Mouse (Mus musculus) stomach, embryonic 15.5 days (tissue): Measurements from ENCODE around the gene Mid1. TPM values are rescaled to one million over a fixed set of nuclear protein-coding genes. Genes with fewer than 3 reads are reported as not detected.
"Not testable (repeated sequence)": the region's sequence is repeated elsewhere in the genome, so short reads cannot be mapped to it uniquely, and the experiment has no call there.

Experiments
- ATAC-seq: fragments of 200-750 bp; cut with Nextera tagmentation; 2 replicates; pipeline ENCODE4 v1.8.0; 2017; ENCODE audit warnings: low read depth, moderate number of reproducible peaks, moderate TSS enrichment; ENCODE audit not compliant: insufficient read depth, low FRiP score
- H3K27ac ChIP-seq: fragments of 300-500 bp; sonication (generic); 2 replicates; pipeline ENCODE4 v1.5.1; 2015; ENCODE audit warnings: mild to moderate bottlenecking, inconsistent platforms
- H3K27me3 ChIP-seq: fragments of 300-500 bp; sonication (generic); replicated peaks from 2 replicates; pipeline ENCODE4 v1.6.1; 2015; ENCODE audit warnings: inconsistent platforms
- H3K36me3 ChIP-seq: fragments of 300-500 bp; sonication (generic); 2 replicates; pipeline ENCODE4 v1.6.1; 2015; ENCODE audit warnings: inconsistent platforms
- H3K4me1 ChIP-seq: fragments of 300-500 bp; sonication (generic); 2 replicates; pipeline ENCODE4 v1.6.1; 2015; ENCODE audit warnings: inconsistent platforms
- H3K4me2 ChIP-seq: fragments of 300-500 bp; sonication (generic); 2 replicates; pipeline ENCODE4 v1.6.1; 2015; ENCODE audit warnings: mild to moderate bottlenecking, inconsistent platforms
- H3K4me3 ChIP-seq: fragments of 300-500 bp; sonication (generic); replicated peaks from 2 replicates; pipeline ENCODE4 v1.5.1; 2015; ENCODE audit warnings: inconsistent platforms
- H3K9ac ChIP-seq: fragments of 300-500 bp; sonication (generic); 2 replicates; pipeline ENCODE4 v1.6.1; 2015; ENCODE audit warnings: inconsistent platforms
- H3K9me3 ChIP-seq: fragments of 300-500 bp; sonication (generic); 2 replicates; pipeline ENCODE4 v1.6.1; 2016; ENCODE audit warnings: inconsistent platforms
- WGBS: fragments of 180-500 bp; shearing (Covaris S2); methylation state at CpG from one replicate; pipeline ENCODE4 v1.1.7; 2015; 5-methylcytosine and 5-hydroxymethylcytosine counted together
- polyA plus RNA-seq: library from polyadenylated mRNA; unstranded; fragments of >200 nt; fragmentation: Nextera tagmentation; extraction: Ambion mirVana; gene quantifications from 2 replicates; pipeline ENCODE4 v1.2.1, GENCODE M21; 2015

Gene Mid1
- polyA plus RNA-seq, 1 experiment from 2014 or later: 6.6 TPM

DNA sequence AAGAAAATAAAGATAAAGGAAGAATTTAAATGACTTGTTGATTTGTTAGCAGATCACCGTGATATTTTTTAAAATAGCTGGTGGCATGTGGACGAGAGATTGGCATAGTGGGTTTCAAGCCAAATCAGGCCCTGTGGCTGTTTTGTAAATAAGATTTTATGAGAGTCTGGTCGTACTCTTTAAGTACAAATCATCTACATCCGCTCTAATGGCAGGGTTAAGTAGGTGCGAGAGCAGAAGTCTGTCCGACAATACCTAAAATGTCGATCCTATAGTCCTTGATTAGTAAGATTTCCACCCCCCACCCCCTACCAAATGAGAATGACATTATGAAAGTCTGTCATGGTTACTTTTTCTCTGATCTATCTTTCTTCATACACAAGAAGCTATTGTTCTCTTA is 299.3 kb downstream of the Mid1 start:
- 89% methylated on average over 7 of the region's 7 CpGs for WGBS

DNA sequence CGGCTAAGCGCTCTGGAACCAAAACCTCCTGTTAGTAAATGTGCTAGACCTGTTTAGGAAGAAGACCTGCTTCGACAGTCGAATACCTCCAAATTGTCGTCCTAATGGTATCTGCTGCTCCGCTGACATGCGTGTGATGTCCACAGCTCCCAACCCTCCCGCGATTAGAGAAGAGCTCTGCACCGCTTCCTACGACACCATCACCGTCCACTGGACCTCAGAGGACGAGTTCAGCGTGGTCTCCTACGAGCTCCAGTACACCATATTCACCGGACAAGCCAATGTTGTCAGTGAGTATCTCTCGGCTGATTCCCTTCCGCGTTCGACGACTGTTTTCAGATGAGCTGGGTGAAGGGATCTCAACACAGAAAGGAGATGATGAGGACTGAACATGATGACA is 299.9 kb downstream of the Mid1 start:
- not testable (repeated sequence) for ATAC-seq, H3K4me2 ChIP-seq, H3K27ac ChIP-seq, H3K27me3 ChIP-seq, H3K9ac ChIP-seq, H3K4me1 ChIP-seq, H3K4me3 ChIP-seq
- WGBS: 92% methylated on average over 21 of the region's 21 CpGs
- H3K9me3 ChIP-seq: peaks cover 39% of the 10 kb centered on the region
- H3K36me3 ChIP-seq: peaks cover 47% of the 10 kb centered on the region

More for the DNA sequence above, 299.3 kb downstream of the Mid1 start:
- H3K4me1 ChIP-seq, H3K9ac ChIP-seq, ATAC-seq, H3K4me2 ChIP-seq, H3K27ac ChIP-seq, H3K4me3 ChIP-seq, H3K27me3 ChIP-seq: not testable (repeated sequence)
- peaks cover 50% of the 10 kb centered on the region for H3K36me3 ChIP-seq
- peaks cover 39% of the 10 kb centered on the region for H3K9me3 ChIP-seq

DNA sequence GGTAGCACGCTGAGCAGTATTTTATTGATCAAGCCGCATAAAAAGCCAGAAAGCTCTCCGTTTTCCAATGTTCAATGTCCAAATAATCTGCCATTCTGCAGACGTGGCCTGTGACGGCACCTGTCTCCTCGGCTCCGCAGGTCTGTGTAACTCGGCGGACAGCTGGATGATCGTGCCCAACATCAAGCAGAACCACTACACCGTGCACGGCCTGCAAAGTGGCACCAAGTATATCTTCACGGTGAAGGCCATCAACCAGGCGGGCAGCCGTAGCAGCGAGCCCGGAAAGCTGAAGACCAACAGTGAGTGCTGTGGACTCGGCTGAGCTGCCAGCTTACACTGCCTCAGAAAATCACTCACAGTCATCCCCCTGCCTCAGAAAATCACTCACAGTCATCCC is 300.8 kb downstream of the Mid1 start:
- peaks cover 44% of the 10 kb centered on the region for H3K9me3 ChIP-seq

DNA sequence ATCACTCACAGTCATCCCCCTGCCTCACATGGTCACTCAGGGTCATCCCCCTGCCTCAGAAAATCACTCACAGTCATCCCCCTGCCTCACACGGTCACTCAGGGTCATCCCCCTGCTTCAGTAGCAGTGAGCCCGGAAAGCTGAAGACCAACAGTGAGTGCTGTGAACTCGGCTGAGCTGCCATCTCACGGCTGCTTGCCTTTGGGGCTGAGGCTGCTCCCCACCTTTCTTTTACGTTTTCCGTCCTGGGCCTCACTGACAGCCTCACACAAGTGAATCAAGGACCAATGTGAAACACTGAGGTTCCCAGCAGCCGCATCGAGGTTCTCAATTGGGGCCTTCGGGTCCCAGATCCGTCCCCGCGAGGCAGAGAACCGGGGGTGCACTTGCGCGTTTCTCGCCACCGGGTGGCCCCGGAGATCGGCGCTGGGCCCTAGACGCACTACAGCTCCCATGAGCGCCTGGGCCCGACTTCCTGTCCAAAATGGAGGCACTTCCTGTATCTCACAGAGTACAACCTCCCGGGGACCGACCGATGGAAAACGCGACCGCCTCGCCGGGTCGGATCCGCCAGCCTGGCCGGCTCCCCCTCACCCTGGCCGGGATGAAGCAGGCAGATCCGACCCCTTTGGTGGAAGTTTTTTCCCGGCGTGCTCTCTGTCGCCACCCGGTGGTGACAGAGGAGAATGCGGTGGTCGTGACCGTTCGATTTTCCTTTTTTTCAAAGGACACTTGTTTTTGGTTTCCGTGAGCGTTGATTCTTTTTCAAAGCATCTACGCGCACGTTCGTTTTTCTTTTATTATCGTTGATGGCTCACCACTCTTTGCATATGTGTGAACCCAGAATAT is 301.7 kb downstream of the Mid1 start:
- not testable (repeated sequence) for H3K27me3 ChIP-seq, H3K9ac ChIP-seq, H3K27ac ChIP-seq, H3K4me1 ChIP-seq
- peak; percentile 91 for ATAC-seq
- peaks cover 41% of the 10 kb centered on the region for H3K9me3 ChIP-seq
- H3K4me3 ChIP-seq: peak overlapping the region; percentile 13
- peaks cover 49% of the 10 kb centered on the region for H3K36me3 ChIP-seq
- H3K4me2 ChIP-seq: peak overlapping the region; percentile 20
- 56% methylated on average over 51 of the region's 51 CpGs for WGBS

More for the DNA sequence above, 300.8 kb downstream of the Mid1 start:
- peaks cover 53% of the 10 kb centered on the region for H3K36me3 ChIP-seq
- WGBS: 83% methylated on average over 18 of the region's 18 CpGs
- not testable (repeated sequence) for H3K9ac ChIP-seq, H3K27me3 ChIP-seq, H3K27ac ChIP-seq, H3K4me1 ChIP-seq, ATAC-seq, H3K4me3 ChIP-seq, H3K4me2 ChIP-seq

DNA sequence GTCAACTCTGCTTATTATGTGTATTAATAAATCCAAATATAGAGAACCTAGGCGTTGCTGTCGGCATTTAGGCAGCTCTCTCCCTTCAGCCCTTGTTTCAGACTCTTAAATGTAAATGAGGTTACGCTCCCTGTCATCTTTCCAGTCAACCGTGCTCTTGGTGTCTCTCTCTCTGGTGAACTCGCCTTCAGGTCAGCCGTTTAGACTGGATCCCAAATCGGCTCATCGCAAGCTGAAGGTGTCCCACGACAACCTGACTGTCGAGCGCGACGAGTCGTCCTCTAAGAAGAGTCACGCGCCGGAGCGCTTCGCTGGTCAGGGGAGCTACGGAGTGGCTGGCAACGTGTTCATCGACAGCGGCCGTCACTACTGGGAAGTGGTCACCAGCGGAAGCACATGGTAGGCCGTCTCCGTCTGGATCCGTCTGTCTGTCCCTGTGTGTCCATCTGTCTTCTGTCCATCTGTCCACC is 302.4 kb downstream of the Mid1 start:
- H3K27ac ChIP-seq, ATAC-seq, H3K4me1 ChIP-seq, H3K4me3 ChIP-seq, H3K9ac ChIP-seq, H3K4me2 ChIP-seq, H3K27me3 ChIP-seq: not testable (repeated sequence)
- Histone ChIP-seq H3K36me3 (peaks cover 43% of the 10 kb centered on the region), H3K9me3 (peaks cover 41% of the 10 kb centered on the region)
- WGBS: 86% methylated on average over 28 of the region's 28 CpGs

DNA sequence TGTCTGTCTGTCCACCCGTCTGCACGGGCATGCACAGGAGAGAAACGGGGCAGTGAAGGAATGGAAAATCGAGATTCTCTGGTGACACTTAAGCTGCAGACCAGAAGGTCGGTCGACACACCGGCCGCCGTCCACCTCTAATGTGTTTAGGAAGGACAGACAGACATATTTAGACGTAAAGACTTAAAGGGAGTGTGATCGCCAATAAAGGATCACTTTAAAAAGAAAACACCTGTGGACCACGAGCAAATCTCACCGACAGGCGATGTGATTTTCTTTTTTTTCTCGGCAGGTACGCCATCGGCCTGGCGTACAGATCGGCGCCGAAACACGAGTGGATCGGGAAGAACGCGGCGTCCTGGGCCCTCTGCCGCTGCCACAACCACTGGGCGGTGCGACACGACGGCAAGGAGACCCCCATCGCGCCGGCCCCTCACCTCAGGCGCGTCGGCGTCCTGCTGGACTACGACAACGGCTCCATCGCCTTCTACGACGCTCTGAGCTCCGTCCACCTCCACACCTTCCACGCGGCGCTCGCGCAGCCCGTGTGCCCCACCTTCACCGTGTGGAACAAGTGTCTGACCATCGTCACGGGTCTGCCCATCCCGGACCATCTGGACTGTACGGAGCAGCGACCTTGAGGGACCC is 303.7 kb downstream of the Mid1 start:
- not testable (repeated sequence) for H3K4me2 ChIP-seq, H3K27ac ChIP-seq, H3K4me1 ChIP-seq, H3K4me3 ChIP-seq, H3K9ac ChIP-seq, H3K27me3 ChIP-seq
- Histone ChIP-seq H3K9me3 (peaks cover 38% of the 10 kb centered on the region), H3K36me3 (peaks cover 40% of the 10 kb centered on the region)
- WGBS: 92% methylated on average over 56 of the region's 56 CpGs
- peak; percentile 21 for ATAC-seq

DNA sequence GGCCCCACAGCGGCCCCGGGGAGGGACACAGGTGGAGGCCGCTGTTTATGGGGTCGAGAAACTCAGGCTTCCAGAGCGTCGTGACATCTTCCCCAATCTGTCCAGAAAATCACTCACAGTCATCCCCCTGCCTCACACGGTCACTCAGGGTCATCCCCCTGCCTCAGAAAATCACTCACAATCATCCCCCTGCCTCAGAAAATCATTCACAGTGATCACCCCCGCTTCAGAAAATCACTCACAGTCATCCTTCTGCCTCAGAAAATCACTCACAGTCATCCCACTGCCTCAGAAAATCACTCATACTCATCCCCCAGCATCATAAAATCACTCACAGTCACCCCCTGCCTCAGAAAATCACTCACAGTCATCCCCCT is 304.2 kb downstream of the Mid1 start:
- H3K27ac ChIP-seq, H3K4me2 ChIP-seq, H3K4me3 ChIP-seq, ATAC-seq, H3K27me3 ChIP-seq, H3K9ac ChIP-seq, H3K4me1 ChIP-seq: not testable (repeated sequence)
- peaks cover 40% of the 10 kb centered on the region for H3K36me3 ChIP-seq
- H3K9me3 ChIP-seq: peaks cover 35% of the 10 kb centered on the region
- 82% methylated on average over 8 of the region's 8 CpGs for WGBS

DNA sequence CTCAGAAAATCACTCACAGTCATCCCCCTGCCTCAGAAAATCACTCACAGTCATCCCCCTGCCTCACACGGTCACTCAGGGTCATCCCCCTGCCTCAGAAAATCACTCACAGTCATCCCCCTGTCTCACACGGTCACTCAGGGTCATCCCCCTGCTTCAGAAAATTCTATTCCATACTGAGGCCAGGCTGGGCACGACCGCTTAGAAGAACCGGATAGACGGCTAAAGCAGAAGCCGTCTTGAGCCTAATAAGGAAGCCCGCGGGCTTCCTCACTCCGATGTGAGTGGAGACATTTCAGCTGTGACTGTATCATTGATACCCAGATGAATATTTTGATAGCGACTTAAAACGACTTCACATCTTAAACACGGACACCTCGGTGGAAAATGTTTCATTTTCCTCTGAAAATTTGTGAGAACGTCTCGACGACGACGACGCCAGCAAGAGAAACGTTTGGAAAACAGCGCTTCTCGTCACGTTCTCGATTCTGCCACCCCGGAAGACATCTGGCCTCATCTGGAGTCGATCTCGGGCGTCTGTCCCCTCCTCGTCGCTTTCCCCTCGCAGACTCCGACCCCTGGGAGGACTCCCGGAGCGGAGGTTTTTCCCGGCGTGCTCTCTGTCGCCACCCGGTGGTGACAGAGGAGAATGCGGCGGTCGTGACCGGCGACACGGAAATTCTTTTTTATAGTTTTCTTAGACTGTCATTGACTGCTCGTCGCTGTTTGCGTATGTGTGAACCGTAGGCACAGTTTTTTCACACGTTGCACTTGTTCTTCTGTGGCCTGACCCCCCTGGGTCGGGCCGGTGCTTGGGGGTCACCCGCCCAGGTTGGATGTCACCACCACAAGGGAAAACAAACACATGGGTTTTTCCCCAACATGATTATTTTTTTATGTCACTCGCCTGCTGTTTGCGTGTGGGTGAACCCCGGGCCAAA is 305.0 kb downstream of the Mid1 start:
- not testable (repeated sequence) for ATAC-seq, H3K4me3 ChIP-seq, H3K27me3 ChIP-seq, H3K27ac ChIP-seq, H3K4me2 ChIP-seq, H3K4me1 ChIP-seq, H3K9ac ChIP-seq
- H3K36me3 ChIP-seq: peaks cover 35% of the 10 kb centered on the region
- H3K9me3 ChIP-seq: peaks cover 27% of the 10 kb centered on the region
- WGBS: 74% methylated on average over 56 of the region's 56 CpGs

DNA sequence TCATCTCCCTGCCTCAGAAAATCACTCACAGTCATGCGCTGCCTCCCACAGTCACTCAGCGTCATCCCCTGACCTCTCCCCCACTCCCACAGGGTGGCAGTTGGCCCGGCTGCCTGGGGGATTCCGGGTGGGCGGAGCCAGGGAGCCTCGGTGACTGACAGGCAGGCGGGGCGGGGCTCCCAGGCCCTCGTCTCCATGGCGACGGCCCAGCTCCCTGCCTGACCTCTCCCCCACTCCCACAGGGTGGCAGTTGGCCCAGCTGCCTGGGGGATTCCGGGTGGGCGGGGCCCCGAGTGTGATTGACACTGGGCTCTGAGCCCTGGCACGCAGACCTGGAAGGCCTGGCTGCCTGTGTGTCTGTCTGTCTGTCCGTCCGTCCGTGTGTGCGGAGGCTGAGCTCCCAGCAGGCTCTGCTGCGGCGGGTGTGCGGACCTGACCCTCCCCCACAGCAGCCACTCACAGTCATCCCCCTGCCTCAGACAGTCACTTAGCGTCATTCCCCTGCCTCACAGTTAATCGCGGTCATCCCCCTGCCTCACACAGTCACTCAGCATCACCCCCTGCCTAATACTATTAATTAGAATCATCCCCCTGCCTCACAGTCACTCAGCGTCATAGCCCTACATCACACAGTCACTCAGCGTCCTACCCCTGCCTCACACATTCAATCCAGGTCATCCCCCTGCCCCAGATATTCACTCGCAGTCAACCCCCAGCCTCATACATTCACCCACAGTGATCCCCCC is 306.3 kb downstream of the Mid1 start:
- 13% methylated on average over 14 of the region's 28 CpGs for WGBS
- H3K4me3 ChIP-seq: not testable (repeated sequence)

DNA sequence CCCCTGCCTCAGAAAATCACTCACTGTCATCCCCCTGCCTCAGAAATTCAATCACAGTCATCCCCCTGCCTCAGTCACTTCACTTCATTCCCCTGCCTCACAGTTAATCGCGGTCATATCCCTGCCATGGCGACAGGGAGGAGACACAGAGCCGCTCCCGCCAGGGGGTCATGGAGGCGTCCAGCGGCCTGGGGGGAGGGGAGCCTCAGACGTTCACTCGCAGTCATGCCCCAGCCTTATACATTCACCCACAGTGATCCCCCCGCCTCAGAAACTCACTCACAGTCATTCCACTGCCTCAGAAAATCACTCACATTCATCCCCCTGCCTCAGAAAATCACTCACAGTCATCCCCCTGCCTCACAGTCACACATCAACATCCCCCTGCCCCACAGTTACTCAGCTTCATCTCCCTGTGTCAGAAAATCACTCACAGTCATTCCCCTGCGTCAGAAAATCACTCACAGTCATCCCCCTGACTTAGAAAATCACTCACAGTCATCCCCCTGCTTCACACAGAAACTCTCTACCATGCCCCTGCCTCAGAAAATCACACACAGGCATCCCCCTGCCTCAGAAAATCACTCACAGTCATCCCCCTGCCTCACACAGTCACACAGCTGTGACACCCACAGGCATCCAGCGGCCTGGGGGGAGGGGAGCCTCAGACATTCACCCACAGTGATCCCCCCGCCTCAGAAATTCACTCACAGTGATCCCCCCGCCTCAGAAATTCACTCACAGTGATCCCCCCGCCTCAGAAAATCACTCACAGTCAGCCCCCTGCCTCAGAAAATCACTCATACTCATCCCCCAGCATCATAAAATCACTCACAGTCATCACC is 307.3 kb downstream of the Mid1 start:
- H3K4me2 ChIP-seq, H3K4me3 ChIP-seq, ATAC-seq, H3K27ac ChIP-seq, H3K27me3 ChIP-seq, H3K4me1 ChIP-seq, H3K9ac ChIP-seq: not testable (repeated sequence)
- Histone ChIP-seq H3K9me3 (peaks cover 20% of the 10 kb centered on the region), H3K36me3 (peaks cover 23% of the 10 kb centered on the region)
- 17% methylated on average over 5 of the region's 15 CpGs for WGBS

More for the DNA sequence above, 306.3 kb downstream of the Mid1 start:
- Histone ChIP-seq H3K36me3 (peaks cover 27% of the 10 kb centered on the region), H3K4me2 (peak overlapping the region; percentile 33; the same call in 1 of the 2 replicates), H3K9me3 (peaks cover 21% of the 10 kb centered on the region)
- H3K9ac ChIP-seq, H3K27me3 ChIP-seq, H3K4me1 ChIP-seq, H3K27ac ChIP-seq: not testable (repeated sequence)
- 0 out of 2 replicates have a peak, but pooled peaks have one; percentile 20 for ATAC-seq
